Mouse (Mus musculus) spleen, postnatal 4 days (tissue): ENCODE measurements around the gene Aco1.

ENCODE experiments used
- DNase-seq, 2 experiments: peaks; one replicate each; pipeline ENCODE4 v3.0.0; 2022; ENCODE audit warnings: low spot score in 2 of 2

Aco1 gene

DNA sequence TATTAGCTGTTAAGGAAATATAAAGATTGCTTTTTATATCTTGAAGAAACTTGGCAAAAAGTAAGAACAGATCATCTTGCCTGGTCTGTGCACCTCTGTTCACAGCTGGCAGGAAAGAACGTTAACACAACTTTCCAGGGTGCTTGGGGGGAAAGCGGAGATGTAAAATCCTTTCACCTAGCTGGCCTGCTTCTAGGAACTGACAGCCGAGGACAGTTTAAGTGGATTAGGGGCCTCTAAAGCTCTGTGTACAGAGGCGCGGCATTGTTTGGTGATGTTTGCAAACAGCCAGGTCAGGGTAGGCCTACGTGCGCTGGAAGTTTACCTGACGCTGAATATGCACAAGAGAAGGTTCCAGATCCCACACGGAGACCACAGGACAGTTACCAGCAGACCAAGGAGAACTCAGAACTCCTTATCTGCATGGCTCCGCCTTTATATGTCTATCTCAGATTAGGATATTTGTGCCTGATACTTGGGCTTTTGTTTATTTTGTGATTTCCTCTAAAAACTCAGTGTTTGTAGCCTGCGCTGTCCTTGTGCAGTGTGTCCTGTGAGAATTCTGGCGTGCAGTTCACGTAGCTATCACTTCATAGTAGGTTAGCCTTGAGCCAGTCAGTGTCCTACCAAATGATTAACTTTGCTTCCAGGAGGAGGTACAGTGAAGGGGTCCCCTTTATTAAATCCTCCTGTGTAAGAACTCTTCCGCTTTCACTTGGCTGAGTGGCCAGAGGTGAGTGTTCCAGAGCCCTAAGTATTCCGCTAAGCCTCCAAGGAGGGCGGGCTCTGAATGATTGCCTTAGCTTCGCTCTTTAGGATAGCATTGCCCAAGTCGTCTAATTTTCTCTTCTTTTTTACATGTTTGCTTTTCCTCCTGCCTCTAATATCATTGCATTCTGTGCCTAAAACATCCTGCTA, 14.0 kb downstream of the Aco1 start:
- DNase-seq: no peak

- DNase-seq: no peak
Observed at GRCm38 (mm10) chr4:40157500-40158223, 14.8 kb downstream of the Aco1 start.

DNA sequence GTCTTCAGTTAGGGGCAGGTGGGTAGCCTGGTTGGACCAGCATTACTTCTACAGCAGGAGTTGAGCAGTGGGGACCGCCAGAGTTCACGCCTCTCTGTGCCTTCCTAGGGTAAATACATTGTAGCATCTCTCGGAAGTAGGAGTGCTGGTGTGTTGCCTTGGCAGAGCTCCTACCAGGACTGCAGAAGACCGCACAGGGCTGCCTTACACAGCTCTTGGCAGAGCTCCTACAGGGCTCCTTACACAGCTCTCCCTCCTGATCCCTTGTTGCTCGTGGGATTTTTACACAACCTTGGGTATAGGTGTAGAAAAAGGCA, 15.3 kb downstream of the Aco1 start:
- no peak for DNase-seq

GRCm38 (mm10) chr4:40160591-40161434, 17.9 kb downstream of the Aco1 start:
- DNase-seq: no peak

GRCm38 (mm10) chr4:40163646-40164045, 20.8 kb downstream of the Aco1 start:
- DNase-seq: no peak

- DNase-seq: no peak
Observed at GRCm38 (mm10) chr4:40171477-40171876, 28.6 kb downstream of the Aco1 start.

GRCm38 (mm10) chr4:40172336-40172735, 29.5 kb downstream of the Aco1 start:
- no peak for DNase-seq

- DNase-seq: no peak
Observed at GRCm38 (mm10) chr4:40174321-40174720, 31.4 kb downstream of the Aco1 start.

- DNase-seq: no peak
Observed at GRCm38 (mm10) chr4:40178584-40178983, 35.7 kb downstream of the Aco1 start.

DNA sequence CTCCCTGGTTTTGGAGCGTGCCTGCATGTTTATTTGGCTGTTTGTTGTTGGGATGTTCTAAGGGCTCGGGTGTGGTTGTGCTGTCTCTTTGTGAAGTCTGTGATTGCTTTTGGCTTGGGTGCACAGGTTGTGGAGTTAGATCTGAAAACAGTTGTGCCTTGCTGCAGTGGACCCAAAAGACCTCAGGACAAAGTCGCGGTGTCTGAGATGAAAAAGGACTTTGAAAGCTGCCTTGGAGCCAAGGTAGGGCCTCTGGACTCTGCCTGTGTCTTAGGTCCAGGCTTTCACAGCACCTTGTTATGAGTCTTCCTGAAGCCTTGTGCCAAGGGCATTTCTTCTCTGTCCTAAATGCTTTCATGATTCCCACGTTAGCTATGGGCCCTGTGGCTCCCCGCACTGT, 37.2 kb downstream of the Aco1 start:
- no peak for DNase-seq

DNA sequence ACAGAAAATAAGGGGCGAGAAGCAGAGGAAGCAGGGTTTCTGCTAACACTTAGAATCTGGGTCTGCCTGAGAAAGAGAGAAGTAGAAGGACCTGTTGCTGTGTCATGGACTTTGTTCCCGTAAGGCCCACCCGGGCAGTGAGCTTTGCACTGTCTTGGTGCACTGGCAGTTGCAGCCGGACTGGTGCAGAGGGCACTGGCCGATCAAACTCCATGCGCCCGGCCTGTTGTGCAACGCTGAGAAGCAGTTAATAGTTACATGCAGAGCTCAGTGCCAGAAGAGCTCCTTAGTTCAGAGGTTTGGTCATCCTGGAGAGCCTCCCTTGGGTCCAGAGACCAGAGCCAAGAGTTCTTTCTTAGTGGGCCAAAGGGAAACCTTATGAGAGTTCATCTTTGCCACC, 38.8 kb downstream of the Aco1 start:
- no peak for DNase-seq

GRCm38 (mm10) chr4:40182651-40183320, 39.9 kb downstream of the Aco1 start:
- DNase-seq: peak; percentile 66 to 86

GRCm38 (mm10) chr4:40183781-40184180, 40.9 kb downstream of the Aco1 start:
- no peak for DNase-seq

DNA sequence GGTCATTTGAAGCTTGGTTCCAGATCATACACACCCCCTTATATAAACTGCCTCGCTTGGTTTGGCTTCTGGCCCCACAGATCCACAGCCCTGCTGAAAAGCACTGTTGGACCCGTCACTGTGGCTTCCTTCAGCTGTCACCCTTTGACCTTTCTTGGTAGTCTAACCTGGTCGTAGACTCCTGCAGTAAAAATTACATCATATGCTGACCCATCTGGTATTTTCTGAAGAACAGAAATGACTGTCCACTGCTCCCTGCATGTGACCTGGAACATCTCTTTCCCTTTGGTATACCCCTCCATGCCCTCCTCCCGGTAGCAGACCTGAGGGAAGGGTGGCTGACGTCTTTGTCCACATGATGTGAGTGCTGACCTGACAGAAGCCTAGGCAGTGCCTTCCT, 41.6 kb downstream of the Aco1 start:
- no peak for DNase-seq

GRCm38 (mm10) chr4:40187956-40188355, 45.1 kb downstream of the Aco1 start:
- DNase-seq: no peak

- no peak for DNase-seq
Observed at GRCm38 (mm10) chr4:40192246-40192645, 49.4 kb downstream of the Aco1 start.

DNA sequence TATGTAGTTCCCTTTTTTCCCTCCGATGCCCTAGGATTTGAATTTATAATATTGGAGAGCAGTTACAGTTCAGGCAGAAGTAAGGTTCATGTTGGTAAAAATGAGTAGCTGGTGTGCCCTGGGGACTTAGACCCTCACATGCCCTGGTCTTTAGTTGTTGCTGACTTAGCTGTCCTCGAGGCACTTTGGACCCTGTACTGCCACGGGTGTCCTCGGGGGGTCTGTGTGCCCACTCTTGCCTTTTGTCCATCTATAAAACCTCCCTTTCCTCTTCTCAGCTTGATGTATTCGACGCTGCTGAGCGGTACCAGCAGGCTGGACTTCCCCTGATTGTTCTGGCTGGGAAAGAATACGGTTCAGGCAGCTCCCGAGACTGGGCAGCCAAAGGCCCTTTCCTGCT, 50.6 kb downstream of the Aco1 start:
- no peak for DNase-seq

GRCm38 (mm10) chr4:40195336-40195735, 52.5 kb downstream of the Aco1 start:
- DNase-seq: no peak

- DNase-seq: no peak
Observed at GRCm38 (mm10) chr4:40202205-40202604, 59.3 kb downstream of the Aco1 start.

- DNase-seq: no peak
Observed at GRCm38 (mm10) chr4:40204374-40204773, 61.5 kb downstream of the Aco1 start.

GRCm38 (mm10) chr4:40205231-40205903, 62.5 kb downstream of the Aco1 start:
- DNase-seq: no peak
